Mouse (Mus musculus): Measurements from ENCODE around the gene Fam69a. TPM values are rescaled to one million over a fixed set of nuclear protein-coding genes. Genes with fewer than 3 reads are reported as not detected.
"Not testable (repeated sequence)": the region's sequence is repeated elsewhere in the genome, so short reads cannot be mapped to it uniquely, and the experiment has no call there.

The Fam69a gene
- total and polyA plus RNA-seq, 2 experiments from 2014 or later = 28.8 to 79.5 TPM

- ATAC-seq (no peak), DNase-seq (ENCODE audit: low spot score) (no peak)
- Histone ChIP-seq H3K4me3 (ENCODE audit: low read length) (no peak overlapping the region), H3K27ac (no peak overlapping the region), H3K27me3 (ENCODE audit: insufficient read depth, low read length) (no peaks in the 10 kb centered on the region), H3K36me3 (ENCODE audit: insufficient read depth, low read length) (no peaks in the 10 kb centered on the region), H3K4me2 (ENCODE audit: low read depth, low read length) (no peak overlapping the region), H3K9ac (replicated peaks; ENCODE audit: low read length) (no peak overlapping the region), H3K9me3 (ENCODE audit: low read length) (no peaks in the 10 kb centered on the region), H3K4me1 (ENCODE audit: insufficient read depth, low read length) (no peaks in the 10 kb centered on the region)
- TF ChIP-seq CTCF (IDR thresholded peaks at IDR 0.05; ENCODE audit: low read depth) = no peak
- WGBS = 68% methylated on average over 2 of the region's 2 CpGs
Observed at GRCm38 (mm10) chr5:107973310-107973709, 13.6 kb downstream of the Fam69a start.

GRCm38 (mm10) chr5:107972444-107973272 lies 14.2 kb downstream of the Fam69a start:
- no peaks in the 10 kb centered on the region for H3K27me3 ChIP-seq (ENCODE audit: insufficient read depth, low read length)
- H3K4me3 ChIP-seq (ENCODE audit: low read length) = no peak overlapping the region
- WGBS = 85% methylated on average over 13 of the region's 13 CpGs
- no peak overlapping the region for H3K27ac ChIP-seq
- no peak overlapping the region for H3K4me2 ChIP-seq (ENCODE audit: low read depth, low read length)
- H3K36me3 ChIP-seq (ENCODE audit: insufficient read depth, low read length) = no peaks in the 10 kb centered on the region
- no peaks in the 10 kb centered on the region for H3K4me1 ChIP-seq (ENCODE audit: insufficient read depth, low read length)
- no peaks in the 10 kb centered on the region for H3K9me3 ChIP-seq (ENCODE audit: low read length)
- TF ChIP-seq CTCF (IDR thresholded peaks at IDR 0.05; ENCODE audit: low read depth) = no peak
- ATAC-seq (no peak), DNase-seq (ENCODE audit: low spot score) (no peak)
- H3K9ac ChIP-seq (replicated peaks; ENCODE audit: low read length) = no peak overlapping the region

GRCm38 (mm10) chr5:107971069-107971468 lies 15.8 kb downstream of the Fam69a start:
- no peaks in the 10 kb centered on the region for H3K36me3 ChIP-seq (ENCODE audit: insufficient read depth, low read length)

DNA sequence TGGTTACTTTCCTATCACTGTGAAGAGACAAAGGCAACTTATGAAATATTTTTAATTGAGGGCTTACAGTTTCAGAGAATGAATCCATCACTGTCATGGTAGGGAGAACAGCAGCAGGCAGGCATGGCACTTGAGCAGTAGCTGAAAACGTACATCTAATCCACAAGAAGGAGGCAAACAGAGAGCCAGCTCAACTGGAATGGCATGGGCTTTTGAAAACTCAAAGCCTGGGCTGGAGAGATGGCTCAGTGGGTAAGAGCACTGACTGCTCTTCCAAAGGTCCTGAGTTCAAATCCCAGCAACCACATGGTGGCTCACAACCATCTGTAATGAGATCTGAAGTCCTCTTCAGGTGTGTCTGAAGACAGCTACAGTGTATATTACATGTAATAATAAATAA lies 17.1 kb downstream of the Fam69a start:
- DNase-seq (ENCODE audit: low spot score); H3K27me3 ChIP-seq (ENCODE audit: insufficient read depth, low read length); H3K36me3 ChIP-seq (ENCODE audit: insufficient read depth, low read length); H3K9me3 ChIP-seq (ENCODE audit: low read length); H3K9ac ChIP-seq (replicated peaks; ENCODE audit: low read length); H3K4me2 ChIP-seq (ENCODE audit: low read depth, low read length); H3K4me3 ChIP-seq (ENCODE audit: low read length); ATAC-seq; H3K4me1 ChIP-seq (ENCODE audit: insufficient read depth, low read length); H3K27ac ChIP-seq: not testable (repeated sequence)
- 71% methylated on average over 1 of the region's 1 CpGs for WGBS

More at GRCm38 (mm10) chr5:107971069-107971468, 15.8 kb downstream of the Fam69a start:
- TF ChIP-seq CTCF (IDR thresholded peaks at IDR 0.05; ENCODE audit: low read depth) = no peak
- Histone ChIP-seq H3K9me3 (ENCODE audit: low read length) (no peaks in the 10 kb centered on the region), H3K27ac (no peak overlapping the region), H3K4me2 (ENCODE audit: low read depth, low read length) (no peak overlapping the region), H3K9ac (replicated peaks; ENCODE audit: low read length) (no peak overlapping the region), H3K4me3 (ENCODE audit: low read length) (no peak overlapping the region), H3K4me1 (ENCODE audit: insufficient read depth, low read length) (no peaks in the 10 kb centered on the region), H3K27me3 (ENCODE audit: insufficient read depth, low read length) (no peaks in the 10 kb centered on the region)
- 90% methylated on average over 4 of the region's 4 CpGs for WGBS
- no peak for DNase-seq (ENCODE audit: low spot score)
- ATAC-seq = no peak

GRCm38 (mm10) chr5:107968079-107968478 lies 18.8 kb downstream of the Fam69a start:
- ATAC-seq (no peak), DNase-seq (ENCODE audit: low spot score) (no peak)
- Histone ChIP-seq H3K9ac (replicated peaks; ENCODE audit: low read length) (no peak overlapping the region), H3K36me3 (ENCODE audit: insufficient read depth, low read length) (no peaks in the 10 kb centered on the region), H3K4me2 (ENCODE audit: low read depth, low read length) (no peak overlapping the region), H3K27me3 (ENCODE audit: insufficient read depth, low read length) (no peaks in the 10 kb centered on the region), H3K4me3 (ENCODE audit: low read length) (no peak overlapping the region), H3K4me1 (ENCODE audit: insufficient read depth, low read length) (no peaks in the 10 kb centered on the region), H3K27ac (no peak overlapping the region), H3K9me3 (ENCODE audit: low read length) (no peaks in the 10 kb centered on the region)
- WGBS = 96% methylated on average over 3 of the region's 3 CpGs
- TF ChIP-seq CTCF (IDR thresholded peaks at IDR 0.05; ENCODE audit: low read depth) = no peak

DNA sequence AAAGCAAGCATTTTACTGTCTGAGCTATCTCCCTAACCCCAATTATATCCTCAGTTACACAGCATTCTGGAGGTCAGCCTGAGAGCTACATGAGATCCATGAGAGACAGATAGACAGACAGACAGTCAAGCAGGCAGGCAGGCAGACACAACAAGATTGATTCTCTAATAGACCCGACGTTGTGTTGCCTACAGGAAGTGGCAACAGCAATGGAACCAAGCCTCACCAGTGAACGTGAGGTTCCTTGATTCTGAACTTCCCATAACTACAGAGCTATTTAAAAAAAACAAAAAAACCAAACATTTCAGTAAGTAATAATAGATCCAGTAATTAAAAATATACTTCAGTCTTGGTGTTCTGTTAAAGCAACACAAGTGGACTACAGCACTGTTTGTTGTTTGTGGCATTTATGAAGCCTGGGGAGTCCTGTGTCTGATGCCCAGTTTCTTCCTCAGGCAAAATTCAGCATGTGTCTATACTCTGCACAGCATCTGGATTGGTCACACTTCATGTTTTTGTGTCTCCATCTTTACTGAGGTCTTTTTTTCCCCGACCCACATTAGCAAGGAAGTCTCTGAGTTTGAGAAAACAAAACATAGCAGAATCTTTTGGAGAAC lies 19.9 kb downstream of the Fam69a start:
- no peak overlapping the region for H3K27ac ChIP-seq
- TF ChIP-seq CTCF (IDR thresholded peaks at IDR 0.05; ENCODE audit: low read depth) = no peak
- DNase-seq (ENCODE audit: low spot score) (no peak), ATAC-seq (no peak)
- H3K4me1 ChIP-seq (ENCODE audit: insufficient read depth, low read length) = no peaks in the 10 kb centered on the region
- no peaks in the 10 kb centered on the region for H3K27me3 ChIP-seq (ENCODE audit: insufficient read depth, low read length)
- no peaks in the 10 kb centered on the region for H3K9me3 ChIP-seq (ENCODE audit: low read length)
- no peak overlapping the region for H3K4me2 ChIP-seq (ENCODE audit: low read depth, low read length)
- H3K9ac ChIP-seq (replicated peaks; ENCODE audit: low read length) = no peak overlapping the region
- no peaks in the 10 kb centered on the region for H3K36me3 ChIP-seq (ENCODE audit: insufficient read depth, low read length)
- H3K4me3 ChIP-seq (ENCODE audit: low read length) = no peak overlapping the region
- WGBS = 75% methylated on average over 4 of the region's 4 CpGs

GRCm38 (mm10) chr5:107966156-107966555 lies 20.7 kb downstream of the Fam69a start:
- no peak overlapping the region for H3K4me3 ChIP-seq (ENCODE audit: low read length)
- no peaks in the 10 kb centered on the region for H3K9me3 ChIP-seq (ENCODE audit: low read length)
- no peak for TF ChIP-seq CTCF (IDR thresholded peaks at IDR 0.05; ENCODE audit: low read depth)
- H3K9ac ChIP-seq (replicated peaks; ENCODE audit: low read length) = no peak overlapping the region
- DNase-seq (ENCODE audit: low spot score) = no peak
- no peaks in the 10 kb centered on the region for H3K36me3 ChIP-seq (ENCODE audit: insufficient read depth, low read length)
- H3K4me1 ChIP-seq (ENCODE audit: insufficient read depth, low read length) = no peaks in the 10 kb centered on the region
- no peak overlapping the region for H3K4me2 ChIP-seq (ENCODE audit: low read depth, low read length)
- no peak overlapping the region for H3K27ac ChIP-seq
- 74% methylated on average over 3 of the region's 3 CpGs for WGBS
- ATAC-seq = no peak
- no peaks in the 10 kb centered on the region for H3K27me3 ChIP-seq (ENCODE audit: insufficient read depth, low read length)

Measured in hindbrain, postnatal 0 days (tissue).